Mouse (Mus musculus): ENCODE data around the gene Egfr.

The Egfr gene

DNA sequence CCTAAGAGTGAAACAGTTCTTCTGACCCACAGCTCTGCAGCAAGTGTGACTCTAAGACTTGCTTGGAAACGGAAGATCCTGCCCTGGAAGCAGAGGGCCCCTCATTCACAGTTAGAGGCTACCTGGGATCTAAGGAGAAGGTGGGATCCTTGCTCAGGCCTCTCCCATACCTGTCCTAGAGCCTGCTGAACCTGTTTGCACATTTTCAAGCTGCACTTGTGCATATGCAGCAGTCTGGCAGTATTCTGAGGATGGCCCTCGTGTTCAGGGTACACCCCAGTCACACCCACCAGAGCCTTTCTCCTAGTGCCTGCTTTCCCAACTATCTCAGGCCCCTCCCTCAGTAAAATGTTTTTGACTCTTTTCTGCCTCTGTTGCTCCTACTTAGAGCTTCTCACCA lies 29.6 kb downstream of the Egfr start:
- DNase-seq = no peak

DNA sequence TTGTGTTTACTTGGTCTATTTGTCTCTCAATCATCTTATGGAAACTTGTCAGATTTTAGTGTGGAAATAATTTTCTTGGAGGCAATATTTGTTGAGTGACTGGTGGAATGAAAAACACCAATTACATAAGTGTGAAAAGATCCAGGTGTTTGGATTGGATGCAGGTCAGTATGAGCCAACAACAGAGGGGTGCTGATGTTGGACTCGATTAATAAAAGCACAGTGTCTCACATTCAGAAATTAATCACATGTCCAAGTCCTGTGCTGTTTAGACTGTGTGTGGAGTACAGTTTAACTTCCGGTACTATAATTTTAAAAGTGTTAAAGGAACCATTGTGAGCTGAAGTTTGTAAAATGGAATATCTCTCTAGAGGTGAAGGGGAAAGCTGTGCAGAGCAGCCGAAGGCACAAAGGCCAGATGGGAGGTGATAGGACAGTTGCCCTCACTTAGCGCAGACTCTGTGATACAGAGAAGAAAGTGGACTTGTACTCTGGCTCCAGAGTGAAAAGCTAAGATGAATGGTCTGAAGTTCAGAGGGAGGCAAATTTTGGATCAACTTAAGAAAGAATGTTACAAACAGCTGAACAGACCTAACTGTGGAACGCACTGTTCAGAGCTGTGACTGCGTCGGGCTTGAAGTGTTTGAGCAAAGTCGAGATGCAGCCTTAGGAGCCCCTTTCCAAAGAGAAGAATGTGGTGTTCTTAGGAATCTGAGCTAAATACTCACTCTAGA lies 32.1 kb downstream of the Egfr start:
- DNase-seq = no peak

DNA sequence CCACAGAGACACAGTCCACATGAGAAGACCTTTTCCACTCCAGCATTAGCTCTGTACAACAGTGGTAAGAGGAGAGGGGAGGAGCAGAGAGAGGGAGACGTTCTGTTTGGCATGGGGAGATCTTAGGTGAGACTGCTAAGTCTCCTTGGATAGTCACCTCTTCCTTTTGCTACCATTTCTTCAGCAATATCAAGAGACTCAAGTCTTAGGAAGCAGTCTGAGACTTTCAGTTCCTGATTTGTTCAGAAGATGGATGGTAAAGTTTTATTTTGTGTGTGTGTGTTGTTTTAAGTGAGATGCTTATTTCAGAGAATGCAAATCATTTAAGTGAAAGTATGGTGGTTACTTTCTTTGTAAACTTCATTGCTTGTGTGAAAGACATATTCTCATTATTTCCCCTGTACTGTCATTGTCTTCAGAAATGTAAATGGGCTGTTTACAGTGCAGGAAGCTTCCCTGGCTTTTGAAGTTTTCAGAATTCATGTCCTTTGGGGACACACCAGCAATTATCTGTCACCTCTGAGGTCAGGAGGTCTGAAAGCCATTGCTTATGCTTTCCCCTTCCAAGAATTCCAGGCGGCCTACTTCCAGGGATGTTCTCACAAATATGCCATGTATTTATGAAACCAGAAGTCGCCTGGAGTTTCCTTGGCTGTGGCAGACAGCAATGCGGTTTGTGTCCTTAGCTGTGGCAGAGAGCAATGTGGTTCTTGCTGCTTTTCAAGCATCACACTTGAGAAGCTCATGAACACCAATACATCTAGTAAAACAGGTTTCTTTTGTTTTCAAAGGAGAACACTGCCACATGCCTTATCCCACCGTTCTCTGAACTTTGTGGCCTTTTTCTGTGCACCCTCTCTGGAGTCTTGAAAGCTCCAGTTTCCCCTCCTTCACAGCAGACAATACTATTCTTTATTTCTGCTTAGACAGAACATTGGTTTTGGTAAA lies 40.9 kb downstream of the Egfr start:
- no peak for DNase-seq

DNA sequence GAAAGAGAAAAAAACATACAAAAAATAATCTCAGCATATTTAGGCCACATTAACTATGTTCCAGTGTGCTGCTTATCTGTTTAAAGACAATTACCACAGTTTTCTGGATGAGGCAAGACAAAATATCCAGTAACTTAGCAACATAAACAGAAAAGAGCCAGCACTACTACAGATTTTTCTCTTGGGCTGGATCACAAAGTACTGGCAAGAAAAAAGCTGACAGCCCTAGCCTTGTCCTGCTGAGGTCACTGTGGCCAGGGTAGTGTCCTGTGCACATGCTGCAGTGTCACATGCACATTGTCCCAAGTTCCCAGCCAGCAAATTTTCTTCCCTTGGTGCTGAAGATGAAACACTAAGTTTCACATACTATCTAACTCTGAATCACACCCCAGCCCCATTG lies 43.0 kb downstream of the Egfr start:
- DNase-seq = no peak

DNA sequence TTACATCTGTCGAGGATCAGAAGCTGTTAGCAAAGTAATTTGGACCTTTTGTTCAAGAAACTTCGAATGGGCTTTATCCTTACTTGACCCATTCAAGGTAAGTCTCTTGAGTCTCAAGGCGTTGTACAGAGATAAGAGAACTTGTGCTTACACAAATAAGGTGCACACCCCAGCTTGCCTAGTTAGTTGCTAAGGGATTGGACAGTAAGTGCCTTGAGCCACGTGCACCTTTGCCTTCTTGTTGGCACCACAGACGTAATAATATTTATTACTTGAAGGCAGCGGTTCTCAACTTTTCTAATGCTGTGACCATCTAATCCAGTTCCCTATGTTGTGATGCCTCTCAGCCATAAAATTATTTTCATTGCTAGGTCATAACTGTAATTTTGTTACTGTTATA lies 43.5 kb downstream of the Egfr start:
- DNase-seq = no peak

DNA sequence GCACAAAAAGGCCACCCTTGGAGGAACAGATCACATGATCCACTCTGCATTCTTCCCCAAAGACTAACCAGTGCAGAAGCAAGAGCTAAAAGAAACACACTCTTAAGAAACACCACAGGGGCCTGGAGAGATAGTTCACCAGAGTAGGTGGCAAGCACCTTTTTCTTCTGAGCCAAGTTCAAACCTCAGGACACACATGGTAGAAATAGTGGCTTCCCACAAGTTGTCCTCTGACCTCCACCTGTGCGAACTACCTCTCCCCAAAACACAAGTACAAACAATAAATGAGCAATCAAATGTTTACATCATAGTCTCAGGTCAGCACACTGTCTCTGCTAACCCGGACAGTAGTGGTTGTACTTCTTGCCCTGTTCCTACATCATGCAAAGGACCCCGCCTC lies 45.5 kb downstream of the Egfr start:
- no peak for DNase-seq

DNA sequence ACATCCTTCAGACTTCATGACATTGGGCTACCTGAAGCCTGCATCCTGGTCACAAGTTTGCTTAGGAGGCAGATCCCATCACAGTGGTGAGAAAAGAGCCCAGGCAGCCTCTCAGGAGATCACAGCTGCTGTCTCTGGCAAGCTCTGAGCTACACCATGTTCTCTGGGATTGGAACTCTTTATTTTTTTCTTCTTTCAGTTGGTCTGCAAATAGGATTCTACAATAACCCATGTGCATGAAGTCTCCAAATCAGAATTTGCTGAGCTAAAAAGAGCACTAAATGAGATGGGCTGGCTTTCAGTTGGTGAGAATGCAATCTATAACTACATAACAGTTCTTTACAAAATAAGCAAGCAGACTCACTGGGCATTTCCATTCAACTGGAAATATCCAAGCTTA lies 46.1 kb downstream of the Egfr start:
- no peak for DNase-seq

DNA sequence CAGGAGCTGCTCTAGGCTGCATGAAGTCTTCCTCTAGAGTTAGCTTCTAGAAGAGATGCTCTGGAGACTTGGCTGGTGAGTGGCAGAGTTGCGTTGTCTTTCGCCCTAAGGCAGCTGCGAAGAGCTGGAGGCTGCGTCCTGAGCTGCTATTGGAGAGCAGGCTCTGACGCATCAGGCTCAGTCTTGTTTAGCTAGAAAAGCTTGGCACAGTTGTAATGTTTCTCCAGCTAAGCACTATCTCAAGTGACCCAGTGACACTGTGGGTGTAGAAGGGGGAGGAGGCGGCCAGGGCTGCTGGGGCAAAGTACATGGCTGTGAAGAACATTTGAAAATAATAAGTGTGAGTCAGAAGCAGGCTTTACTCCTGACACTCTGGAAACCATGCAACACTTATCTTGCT lies 48.5 kb downstream of the Egfr start:
- no peak for DNase-seq

DNA sequence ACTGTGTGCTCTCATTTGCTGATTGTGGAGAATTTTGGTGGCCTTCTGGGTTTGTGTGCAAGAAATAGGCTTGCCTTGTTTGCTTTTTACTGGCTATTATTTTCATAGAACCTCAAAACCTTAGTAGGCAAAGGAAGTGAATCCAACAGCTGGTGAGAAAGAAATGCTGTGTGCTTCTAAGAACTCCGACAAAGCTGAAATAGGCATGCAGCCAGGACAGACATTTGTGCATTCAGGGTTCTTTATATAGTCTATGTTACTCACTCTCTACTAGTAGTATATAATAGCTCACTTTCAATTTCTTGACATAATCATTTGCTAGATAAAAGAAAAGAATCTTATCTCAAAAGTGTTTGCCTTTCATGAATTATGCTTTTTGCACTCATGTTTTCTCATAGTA lies 50.7 kb downstream of the Egfr start:
- DNase-seq = no peak

DNA sequence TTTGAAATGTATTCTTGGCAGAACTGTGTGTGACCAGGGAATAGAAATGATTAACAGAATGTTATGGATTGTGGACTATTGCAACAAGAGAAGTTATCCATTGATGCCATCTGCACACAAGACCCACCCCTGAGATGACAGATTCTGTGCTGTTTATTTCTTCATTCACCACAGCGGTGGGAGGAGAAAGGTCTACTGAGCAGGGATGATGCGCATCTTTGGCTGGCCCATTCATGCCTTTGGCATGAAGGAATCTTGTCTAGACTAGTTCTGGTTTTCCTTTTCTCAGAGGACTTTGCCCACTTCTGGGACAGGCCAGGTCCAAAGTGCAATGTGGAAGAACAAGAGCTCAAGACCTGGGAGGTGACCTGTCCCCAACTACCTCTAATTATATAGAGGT lies 52.0 kb downstream of the Egfr start:
- no peak for DNase-seq

DNA sequence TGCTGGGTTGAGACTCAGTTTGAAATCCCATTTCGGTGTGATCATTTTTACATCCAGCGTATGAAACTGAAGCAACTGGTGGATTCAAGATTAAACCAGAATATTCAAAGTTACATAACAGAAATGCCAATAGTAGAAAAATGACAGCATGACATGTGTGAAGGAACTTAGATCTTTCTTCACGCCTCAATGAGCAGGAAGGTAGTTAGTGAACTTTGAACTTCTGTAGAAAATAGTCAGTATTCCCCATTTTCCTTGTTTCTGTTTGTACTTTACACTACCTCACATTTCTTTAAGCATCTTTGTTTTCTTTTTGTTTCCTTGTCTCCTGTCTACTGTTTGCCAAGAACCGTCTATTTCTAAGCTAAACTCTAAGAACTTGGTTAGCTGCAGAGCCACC lies 53.9 kb downstream of the Egfr start:
- no peak for DNase-seq

DNA sequence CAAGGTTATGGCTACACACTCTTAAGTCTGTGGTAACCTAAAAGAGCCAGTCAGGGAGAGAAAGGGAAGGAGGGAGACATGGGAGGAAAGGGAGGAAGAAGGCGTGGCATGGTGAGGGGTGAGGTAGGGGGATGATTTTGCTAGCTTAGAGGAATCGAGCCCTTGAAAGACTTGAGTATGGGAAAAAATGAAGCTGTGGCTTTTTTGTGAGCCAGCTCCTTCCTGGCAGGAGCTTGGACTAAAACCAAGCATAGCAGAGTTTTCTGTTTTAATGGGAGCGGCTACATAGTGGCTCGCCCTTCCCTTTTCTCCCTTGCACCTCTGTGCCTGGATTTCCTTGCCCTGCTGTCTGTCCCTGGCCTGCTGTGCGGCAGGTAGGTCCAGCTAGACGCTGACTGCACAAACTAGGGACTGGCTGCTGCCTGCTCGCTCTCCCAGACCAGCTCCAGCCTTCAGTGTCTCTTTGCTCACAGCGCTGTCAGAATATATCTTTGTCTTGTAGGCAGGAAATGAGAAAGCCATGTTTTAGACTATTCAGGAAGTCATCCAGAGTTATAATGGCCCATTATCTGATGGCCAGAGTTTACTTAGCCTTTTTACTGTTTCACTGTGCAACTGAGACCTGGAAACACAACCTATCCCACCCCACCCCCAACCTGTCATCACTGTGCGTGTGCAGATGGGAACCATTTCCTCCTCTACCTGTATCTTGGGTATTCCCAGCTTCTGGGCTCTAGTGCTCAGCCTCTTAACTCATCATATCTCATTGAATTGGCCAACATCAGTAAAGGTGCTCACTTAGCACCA lies 57.4 kb downstream of the Egfr start:
- no peak for DNase-seq

DNA sequence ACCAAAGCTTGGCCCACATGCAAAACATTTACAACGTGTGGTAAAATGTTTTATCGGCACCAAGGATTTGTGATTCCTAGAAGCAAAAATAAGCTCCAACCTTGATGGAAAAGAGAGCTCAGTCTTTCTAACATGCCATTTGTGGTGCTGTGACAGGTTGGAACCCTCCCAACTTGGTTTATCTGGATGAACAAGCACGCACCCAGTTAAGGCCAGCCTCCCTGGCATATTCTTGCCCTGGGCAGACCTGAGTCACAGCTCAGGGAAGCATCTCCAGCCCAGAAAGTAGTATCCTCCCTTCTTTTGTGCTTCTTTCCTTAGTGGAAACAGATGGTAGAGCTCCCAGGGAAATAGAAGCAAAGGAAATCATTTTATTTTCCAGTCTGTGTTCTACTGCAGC lies 58.1 kb downstream of the Egfr start:
- no peak for DNase-seq

DNA sequence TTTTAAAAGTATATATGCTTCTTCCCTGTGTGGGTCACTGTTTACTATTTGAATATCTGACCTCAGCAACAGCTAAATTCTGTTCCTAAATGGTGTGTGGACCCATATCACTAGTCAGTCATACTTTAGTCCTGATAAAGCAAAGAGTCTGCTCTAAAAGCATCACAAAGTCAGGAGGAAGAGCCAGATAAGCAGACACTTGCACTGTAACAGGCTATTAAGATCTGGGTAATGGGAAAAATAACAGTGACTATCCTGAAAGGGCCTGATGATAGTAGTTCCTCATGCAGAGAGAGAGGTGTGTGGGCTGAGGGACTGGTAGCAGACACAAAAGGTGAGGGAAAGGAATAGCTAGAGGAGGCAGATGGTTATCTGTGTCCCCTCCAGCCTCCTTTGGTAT lies 61.3 kb downstream of the Egfr start:
- DNase-seq = no peak

DNA sequence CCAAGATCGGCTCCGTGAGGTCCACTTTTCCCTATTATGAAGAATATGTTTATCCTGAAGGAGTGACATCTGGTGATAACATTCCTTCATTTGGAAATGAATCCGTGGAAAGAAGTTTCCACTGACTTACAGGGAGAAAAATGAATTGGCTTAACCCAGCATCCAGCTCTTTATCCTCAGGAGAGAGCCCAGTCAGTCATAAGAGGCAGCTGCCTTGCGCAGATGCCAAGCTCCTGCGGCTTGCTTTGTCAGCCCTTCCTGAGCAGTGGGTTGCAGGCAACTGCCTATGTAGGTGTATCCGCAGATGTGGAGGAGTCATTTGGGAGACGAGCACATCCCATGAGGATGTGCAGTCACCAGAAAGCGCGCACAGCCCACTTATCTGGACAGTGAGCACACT lies 64.4 kb downstream of the Egfr start:
- no peak for DNase-seq

DNA sequence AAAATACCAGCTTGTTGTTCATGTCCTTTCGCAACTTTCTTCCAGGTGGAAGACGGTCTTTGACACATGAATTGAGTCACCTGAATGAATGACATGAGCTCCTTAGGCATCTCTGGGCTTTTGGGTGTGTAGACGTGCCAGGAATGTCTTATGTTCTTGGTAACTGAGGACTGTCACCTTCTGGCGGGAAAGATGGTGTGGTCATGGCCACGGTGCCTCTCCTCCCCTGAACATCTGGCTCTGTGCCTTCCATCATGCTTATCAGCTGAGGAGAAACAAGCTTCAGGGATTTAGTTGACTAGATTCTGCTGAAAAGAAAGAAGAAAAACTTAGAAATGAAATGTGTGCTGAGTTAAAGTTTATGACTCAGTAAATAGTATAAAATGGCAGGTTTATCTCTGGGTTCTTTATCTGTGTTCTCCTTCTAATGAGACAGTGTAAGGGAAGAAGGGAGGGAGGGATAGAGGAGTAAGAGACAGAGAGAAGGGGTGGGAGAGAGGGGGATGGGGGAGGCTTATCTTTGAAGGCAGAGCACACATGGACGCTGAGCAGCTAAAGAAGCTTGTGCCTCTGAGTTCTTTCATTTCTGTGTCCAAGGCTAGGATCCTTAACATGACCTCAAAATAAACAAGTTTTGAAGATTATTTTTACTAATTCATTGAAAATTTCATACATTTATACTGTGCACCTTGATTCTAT lies 65.5 kb downstream of the Egfr start:
- no peak for DNase-seq

DNA sequence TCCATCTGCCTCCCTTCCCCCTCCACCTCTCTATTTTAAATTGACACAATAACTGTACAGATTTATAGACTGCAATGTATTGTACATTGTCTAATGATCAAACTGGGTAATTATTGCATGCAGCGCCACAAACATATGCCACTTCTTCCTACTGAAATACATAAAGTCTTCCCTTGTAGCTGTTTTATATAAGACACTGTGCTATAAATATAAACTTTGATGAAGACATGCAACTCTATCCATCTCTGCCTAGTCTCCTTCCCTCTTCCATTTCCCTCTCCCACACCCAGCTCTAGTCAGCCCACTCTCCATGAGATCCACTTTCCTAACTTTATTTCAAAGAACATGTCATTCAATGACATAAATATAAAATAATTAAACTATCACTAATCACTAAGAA lies 67.4 kb downstream of the Egfr start:
- no peak for DNase-seq

DNA sequence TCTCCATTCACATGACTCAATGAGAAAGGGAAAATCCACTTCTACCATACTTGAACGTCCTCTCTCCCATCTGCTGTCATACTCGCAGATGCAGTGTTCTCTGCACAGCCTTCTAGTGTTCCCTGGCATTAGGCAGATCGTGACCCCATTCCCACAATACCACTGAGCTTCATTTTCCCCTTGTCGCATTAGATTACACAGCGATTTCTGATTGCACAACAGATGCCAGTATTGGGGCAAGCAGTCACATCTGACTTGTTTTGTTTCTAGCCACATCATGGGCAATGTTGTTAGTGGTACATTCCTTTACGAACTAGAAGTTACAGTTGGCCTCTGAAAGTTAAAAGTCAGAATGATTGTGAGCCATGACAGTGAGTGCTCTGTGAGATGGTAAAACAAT lies 68.1 kb downstream of the Egfr start:
- no peak for DNase-seq

DNA sequence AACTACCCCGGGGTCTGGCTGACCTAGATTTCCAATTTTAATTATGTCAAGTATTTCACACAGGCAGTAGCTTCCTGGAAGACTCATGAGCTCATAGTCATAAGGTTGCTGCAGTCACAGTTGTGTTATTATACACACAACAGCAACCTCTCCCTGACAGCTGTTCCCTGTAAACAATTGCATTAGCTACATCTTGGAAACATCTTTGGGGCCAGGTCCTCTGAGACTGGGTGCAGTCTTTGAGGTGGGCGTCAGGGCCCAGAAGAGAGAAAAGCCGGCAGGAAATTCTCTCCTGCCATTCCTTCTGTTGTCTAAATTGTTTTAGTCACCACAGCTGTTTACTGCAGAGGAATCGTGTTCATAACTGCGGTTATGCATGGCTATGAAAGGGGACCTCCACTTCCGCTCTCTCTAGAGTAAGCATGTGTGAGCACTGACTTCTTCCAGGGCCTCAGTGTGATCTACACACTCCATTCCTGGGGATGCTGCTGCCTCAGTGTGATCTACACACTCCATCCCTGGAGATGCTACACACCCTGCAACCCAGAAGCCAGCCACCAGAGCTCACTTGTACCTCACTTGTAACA lies 69.8 kb downstream of the Egfr start:
- no peak for DNase-seq

DNA sequence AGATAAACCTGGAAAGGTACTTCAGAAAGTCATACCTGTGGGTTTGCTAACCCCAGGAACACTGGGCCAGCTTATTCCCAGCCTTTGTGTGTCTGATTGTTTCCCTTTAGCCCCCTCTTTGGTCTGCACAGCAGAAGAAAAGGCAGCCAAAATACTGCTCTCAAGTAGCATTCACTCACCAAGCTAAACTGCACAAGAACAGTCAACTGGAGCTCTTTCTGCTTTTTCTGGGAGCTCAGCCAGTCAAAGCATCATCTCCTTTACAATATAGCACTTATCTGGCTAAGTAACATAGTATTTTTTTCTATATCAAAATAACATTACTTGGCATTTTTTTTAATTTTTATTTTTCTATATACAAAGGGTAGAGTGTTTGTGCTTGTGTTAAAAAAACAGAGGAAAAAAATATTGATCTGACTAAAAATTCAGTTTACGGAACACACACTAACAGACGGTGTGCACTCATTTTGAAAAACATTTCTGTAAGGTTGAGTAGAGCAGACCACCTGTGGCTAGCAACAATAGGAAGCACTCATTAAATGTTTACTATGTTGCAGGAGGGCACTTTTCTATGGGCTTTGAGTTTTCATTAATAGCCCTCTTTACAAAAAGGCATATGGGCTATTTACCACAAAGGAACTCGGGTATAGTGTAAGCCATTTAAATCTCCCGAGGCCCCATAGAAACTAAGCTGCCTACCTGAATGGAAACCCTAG lies 72.0 kb downstream of the Egfr start:
- no peak for DNase-seq

DNA sequence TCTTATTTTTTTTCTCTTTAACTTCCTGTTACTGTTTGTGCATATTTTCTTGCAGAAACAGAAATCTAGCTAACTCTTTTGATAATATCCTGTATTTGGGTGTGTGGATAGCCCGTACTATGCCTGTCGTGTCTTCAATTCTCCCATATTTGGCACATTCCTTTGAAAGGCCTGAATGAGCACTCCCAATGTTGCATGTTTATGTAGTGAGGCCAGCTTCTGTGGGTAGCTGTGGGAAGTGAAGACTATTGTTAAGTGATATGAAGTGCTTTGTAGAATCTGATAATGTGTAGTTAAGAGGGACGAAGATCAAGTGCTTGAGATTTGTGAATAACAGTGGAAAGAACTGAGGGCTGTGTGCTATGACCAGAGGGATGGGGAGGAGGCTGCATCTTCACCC lies 77.5 kb downstream of the Egfr start:
- no peak for DNase-seq

All from spleen, adult 18-20 months (tissue).